Mouse (Mus musculus) ovary, adult 18-20 months (tissue): Measurements from ENCODE around the gene Card19.
A peak's percentile ranks its signal among the peaks of the same experiment; 100 is the strongest.

Experiments
- DNase-seq: peaks from one replicate; pipeline ENCODE4 v3.0.0; 2022; ENCODE audit warnings: low spot score, mixed read lengths

Gene Card19

GRCm38 (mm10) chr13:49225633-49226032 is 9.8 kb upstream of the Card19 start:
- DNase-seq, result no peak

GRCm38 (mm10) chr13:49225159-49225558 is 9.3 kb upstream of the Card19 start:
- no peak for DNase-seq

GRCm38 (mm10) chr13:49224729-49225128 is 8.9 kb upstream of the Card19 start:
- no peak for DNase-seq

GRCm38 (mm10) chr13:49224314-49224713 is 8.5 kb upstream of the Card19 start:
- no peak for DNase-seq

- no peak for DNase-seq
Observed at GRCm38 (mm10) chr13:49220912-49221311, 5.1 kb upstream of the Card19 start.

- no peak for DNase-seq
Observed at GRCm38 (mm10) chr13:49219367-49219766, 3.5 kb upstream of the Card19 start.

GRCm38 (mm10) chr13:49218651-49219050 is 2.8 kb upstream of the Card19 start:
- no peak for DNase-seq

GRCm38 (mm10) chr13:49216808-49217561 is 1.1 kb upstream of the Card19 start:
- no peak for DNase-seq

GRCm38 (mm10) chr13:49216220-49216552 is 349 bp upstream of the Card19 start:
- no peak for DNase-seq

GRCm38 (mm10) chr13:49215128-49215503 is 721 bp downstream of the Card19 start:
- no peak for DNase-seq

GRCm38 (mm10) chr13:49214454-49214853 is 1.4 kb downstream of the Card19 start:
- no peak for DNase-seq

GRCm38 (mm10) chr13:49213531-49213932 is 2.3 kb downstream of the Card19 start:
- DNase-seq, result peak; percentile 67

GRCm38 (mm10) chr13:49212711-49213500 is 2.9 kb downstream of the Card19 start:
- DNase-seq, result no peak

- DNase-seq, result no peak
Observed at GRCm38 (mm10) chr13:49209306-49209705, 6.5 kb downstream of the Card19 start.

GRCm38 (mm10) chr13:49206341-49206740 is 9.5 kb downstream of the Card19 start:
- DNase-seq, result no peak

GRCm38 (mm10) chr13:49205381-49205998 is 10.3 kb downstream of the Card19 start:
- DNase-seq, result peak; percentile 80

- DNase-seq, result no peak
Observed at GRCm38 (mm10) chr13:49202556-49202955, 13.3 kb downstream of the Card19 start.

GRCm38 (mm10) chr13:49200688-49201087 is 15.1 kb downstream of the Card19 start:
- DNase-seq, result no peak

- DNase-seq, result no peak
Observed at GRCm38 (mm10) chr13:49199891-49200290, 15.9 kb downstream of the Card19 start.

- DNase-seq, result no peak
Observed at GRCm38 (mm10) chr13:49198734-49199133, 17.1 kb downstream of the Card19 start.

GRCm38 (mm10) chr13:49196766-49197165 is 19.1 kb downstream of the Card19 start:
- DNase-seq, result no peak

GRCm38 (mm10) chr13:49196211-49196610 is 19.6 kb downstream of the Card19 start:
- no peak for DNase-seq

- no peak for DNase-seq
Observed at GRCm38 (mm10) chr13:49195651-49196050, 20.2 kb downstream of the Card19 start.
